Mouse (Mus musculus): ENCODE measurements around the gene Ptch2.

The Ptch2 gene

DNA sequence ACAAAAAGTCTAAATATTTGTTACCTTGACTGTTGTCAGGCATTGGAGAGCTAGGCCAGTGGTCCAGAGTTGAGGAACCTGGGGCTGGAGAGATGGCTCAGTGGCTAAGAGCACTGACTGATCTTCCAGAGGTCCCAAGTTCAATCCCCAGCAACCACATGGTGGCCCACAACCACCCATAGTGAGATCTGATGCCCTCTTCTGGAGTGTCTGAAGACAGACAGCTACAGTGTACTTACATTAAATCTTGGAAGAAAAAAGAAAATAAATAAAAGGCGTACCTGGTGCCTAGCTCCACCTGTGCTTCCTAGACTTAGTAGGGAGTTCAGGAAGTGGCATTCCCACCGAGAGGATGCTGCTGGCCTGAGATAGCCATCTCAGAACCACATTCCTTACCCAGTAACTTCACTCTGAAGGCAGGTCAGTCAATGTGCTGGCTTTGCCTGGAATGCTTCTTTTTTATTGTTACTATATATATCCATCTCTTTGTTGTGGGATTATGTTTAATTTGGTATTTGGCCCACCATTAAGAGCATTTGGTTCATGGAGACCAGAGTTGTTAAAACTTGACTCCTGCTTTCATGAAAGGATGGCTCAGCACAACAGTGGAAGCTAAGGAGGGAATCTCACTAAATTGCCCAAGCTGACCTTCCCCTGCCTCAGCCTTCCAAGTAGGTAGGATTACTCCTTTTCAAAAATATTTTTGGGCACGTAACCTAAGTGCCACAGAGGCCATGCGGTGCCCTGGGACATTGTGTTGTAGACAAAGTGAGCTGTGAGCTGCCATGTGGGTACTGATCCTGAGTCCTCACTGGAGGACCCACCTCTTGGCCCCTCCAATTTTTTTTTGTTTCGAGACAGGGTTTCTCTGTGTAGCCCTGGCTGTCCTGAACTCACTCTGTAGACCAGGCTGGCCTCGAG lies 53.7 kb downstream of the Ptch2 start:
- in situ Hi-C loops (cut with MboI, MseI), result loop anchor here (25.0 kb wide), 1 partner anchor 1312 kb away; the partner anchor contains the start of genes Mknk1 and Mob3c

DNA sequence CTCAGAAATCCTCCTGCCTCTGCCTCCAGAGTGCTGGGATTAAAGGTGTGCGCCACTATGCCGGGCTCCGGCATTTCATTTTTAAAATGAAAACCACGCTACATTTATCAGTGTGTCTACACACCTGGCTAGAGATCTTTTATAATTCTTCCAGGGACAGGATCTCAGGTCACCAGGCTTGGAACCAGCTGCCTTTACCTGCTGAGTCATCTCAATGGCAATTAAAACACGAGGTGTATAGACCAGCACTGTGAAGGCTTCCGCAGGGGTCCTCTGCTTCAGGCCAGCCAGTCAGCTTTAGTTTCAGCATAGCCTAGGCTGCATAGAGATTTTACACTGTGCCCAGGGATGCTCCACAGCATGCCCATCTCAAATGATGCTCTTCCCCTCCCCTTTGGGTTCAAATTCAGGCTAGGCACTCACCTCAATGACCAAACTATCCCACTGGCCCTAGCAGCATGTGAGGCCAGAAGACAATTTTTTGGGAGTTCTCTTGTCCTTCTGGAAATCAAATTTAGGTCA lies 54.4 kb downstream of the Ptch2 start:
- in situ Hi-C loops (cut with MboI, MseI), result no loop called here

DNA sequence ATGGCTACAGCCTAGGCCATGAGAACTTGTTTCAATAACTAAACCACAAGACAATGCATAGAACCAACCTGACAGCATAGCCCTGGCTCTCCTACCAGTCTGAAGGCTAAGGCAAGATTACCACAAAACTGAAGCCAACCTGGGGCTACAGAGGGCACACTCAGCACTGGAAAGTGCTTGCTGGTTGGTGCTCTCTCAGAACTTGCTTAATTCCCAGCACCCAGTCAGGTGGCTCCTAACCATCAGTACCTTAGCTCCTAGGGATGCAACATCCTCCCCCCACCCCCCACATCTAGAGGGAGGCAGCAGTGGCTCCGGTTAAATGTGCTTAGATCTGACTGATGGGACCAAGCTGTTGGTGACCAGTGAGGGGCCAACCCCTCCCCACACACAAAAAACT lies 55.5 kb downstream of the Ptch2 start:
- in situ Hi-C loops (cut with MboI, MseI), result no loop called here

DNA sequence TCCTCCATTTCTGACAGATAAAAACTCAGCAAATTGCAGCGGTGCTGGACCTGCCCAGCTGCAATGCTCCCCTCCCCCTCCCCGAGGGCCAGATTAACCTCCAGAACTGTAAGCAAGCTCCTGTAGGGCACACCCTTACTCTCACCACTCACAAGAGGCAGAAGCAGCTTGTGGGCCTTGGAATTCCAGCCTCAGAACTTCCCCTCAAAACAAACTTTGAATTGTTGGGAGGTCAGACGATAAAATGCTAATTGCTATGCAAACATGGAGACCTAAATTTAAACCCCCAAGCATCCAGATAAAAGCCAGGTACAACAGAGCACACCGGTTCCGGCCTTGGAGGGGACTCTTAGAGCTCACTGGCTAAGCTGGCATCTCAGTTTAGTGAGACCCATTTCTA lies 56.8 kb downstream of the Ptch2 start:
- in situ Hi-C loops (cut with MboI, MseI), result no loop called here

DNA sequence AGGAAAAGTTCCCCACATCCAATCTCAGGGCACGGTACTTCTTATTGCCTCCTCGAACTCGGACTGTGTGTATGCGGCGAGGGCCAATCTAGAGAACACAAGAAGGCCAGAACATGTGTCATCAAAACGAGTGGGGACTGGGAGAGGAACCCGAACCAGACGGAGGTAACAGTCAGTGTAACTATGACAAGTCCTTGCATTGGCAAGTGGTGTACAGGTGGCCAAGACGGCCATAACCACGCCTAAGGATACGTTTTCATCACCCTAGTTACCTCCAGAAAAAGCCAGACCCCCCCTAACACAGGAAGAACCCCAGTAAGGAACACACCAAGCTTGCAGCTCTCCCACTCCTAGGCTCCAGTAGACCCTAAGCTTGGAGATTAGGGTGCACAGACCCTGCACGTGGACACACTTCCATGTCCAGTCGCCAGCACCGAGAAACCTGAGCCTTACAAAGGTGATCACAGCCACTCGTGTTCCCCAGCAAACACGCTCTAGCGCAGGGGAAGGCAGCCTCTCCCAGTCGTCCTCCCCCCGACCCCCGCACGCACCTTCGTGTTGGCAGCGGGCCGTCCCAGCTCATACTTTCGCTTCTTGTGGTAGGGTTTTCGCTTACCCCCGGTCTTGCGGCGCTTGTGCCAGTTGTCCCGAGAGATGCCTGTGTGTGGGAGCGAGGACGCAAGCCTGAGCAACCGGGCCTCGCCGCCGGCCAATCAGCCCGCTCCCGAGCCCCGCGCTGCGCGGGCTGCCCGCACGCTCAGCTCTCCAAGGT lies 59.3 kb downstream of the Ptch2 start:
- in situ Hi-C loops (cut with MboI, MseI), result no loop called here

DNA sequence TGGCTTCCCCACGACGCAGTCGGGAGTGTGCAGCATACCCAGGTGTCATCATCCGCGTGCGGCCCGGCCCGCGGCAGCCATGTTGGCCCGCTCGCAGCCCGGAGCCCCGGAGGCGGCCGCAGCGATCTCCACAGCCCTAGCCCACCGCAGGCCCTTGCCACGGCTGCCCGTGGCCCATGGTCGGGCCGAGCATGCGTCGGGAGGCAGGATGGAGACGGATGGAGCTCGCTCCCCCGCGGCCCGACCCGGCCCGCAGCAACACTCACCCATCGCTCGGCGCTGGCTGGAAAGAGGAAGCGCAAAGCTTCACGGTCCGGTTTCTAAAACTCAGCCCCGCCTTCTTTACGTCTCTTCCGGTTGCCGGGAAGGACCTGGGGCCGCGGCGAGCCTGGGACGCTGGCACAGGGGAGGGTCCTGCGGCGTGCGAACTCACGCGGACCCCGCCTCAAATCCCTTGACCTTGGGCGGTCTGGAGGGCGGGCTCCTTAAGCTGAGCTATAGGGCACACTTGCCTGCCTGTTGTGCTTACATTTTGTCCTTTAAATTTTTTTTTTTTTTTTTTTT lies 60.0 kb downstream of the Ptch2 start, which contains the start of gene Rps8:
Rps8 (minus strand) TSS at position 452 of the 564 bp plus-strand sequence.
- in situ Hi-C loops (cut with MboI, MseI), result no loop called here

DNA sequence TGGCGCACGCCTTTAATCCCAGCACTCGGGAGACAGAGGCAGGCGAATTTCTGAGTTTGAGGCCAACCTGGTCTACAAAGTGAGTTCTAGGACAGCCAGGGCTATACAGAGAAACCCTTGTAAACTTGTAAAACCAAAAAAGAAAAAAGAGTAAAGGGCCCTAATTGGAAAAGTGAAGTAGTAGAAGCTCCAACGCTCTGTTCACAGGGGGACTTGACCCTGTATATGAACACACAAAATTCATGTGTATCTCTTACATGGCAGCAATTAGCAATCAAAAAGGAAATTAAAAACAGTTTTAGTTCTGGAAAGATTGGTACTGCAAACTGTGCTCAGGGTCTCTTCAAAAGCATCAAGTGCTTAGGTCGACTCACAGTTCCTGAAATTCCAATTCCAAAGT lies 60.5 kb downstream of the Ptch2 start:
- in situ Hi-C loops (cut with MboI, MseI), result no loop called here

DNA sequence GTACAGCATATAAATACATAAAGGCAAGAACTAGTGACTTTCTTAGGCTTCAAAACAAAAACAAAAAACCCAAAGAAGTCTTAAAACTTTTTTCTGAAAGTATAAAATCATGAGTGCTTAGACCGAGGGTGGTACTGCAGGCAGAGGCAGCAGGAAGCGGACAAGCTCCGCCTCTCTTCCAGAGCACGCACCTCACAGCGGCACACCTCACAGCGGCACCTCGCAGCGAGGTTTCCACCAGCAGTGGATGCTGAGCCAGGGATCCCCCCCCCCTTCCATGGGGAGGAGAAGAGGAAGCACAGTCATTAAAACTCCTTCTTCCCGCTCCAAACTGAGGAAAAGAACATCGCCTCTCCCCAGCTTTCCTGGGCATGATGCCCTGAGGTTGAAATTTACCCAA lies 63.8 kb downstream of the Ptch2 start:
- in situ Hi-C loops (cut with MboI, MseI), result no loop called here

DNA sequence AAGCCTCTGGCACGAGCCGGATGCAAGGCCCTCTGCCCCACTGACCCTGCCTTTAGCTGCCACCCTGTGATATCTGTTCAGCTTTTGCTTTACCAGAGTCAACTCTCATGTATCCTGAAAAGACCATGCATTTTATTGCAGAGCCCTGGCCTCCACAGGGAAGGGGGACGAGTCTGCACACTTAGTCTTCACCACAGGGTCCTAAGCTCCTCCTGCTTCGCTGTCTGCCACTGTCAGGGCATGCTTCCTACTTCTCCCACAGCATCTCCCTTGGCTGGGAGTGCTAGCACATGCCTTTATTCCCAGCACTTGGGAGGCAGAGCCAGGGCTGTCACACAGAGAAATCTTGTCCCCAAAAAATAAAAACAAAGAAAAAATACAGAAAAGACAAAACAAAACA lies 65.3 kb downstream of the Ptch2 start:
- in situ Hi-C loops (cut with MboI, MseI), result no loop called here

Measured in T-helper 1 cell (primary cell).